Mouse (Mus musculus) lung, embryonic 16.5 days (tissue): ENCODE results near the gene 4931428F04Rik. TPM values are rescaled to one million over a fixed set of nuclear protein-coding genes. Genes with fewer than 3 reads are reported as not detected.

Source experiments
- ATAC-seq: fragments of 200-750 bp; cut with Nextera tagmentation; 2 replicates; pipeline ENCODE4 v1.8.0; 2017; ENCODE audit warnings: low read depth, mild to moderate bottlenecking, moderate library complexity
- H3K27ac ChIP-seq: fragments of 300-500 bp; sonication (generic); 2 replicates; pipeline ENCODE4 v1.5.1; 2014; ENCODE audit warnings: mild to moderate bottlenecking, control low read depth, low read length
- H3K27me3 ChIP-seq: fragments of 300-500 bp; sonication (generic); 2 replicates; pipeline ENCODE4 v1.6.1; 2014; ENCODE audit warnings: low read depth, low read length, mixed read lengths; ENCODE audit not compliant: control insufficient read depth, insufficient read depth
- H3K36me3 ChIP-seq: fragments of 300-500 bp; sonication (generic); 2 replicates; pipeline ENCODE4 v1.6.1; 2014; ENCODE audit warnings: low read length; ENCODE audit not compliant: control insufficient read depth, insufficient read depth
- H3K4me1 ChIP-seq: fragments of 300-500 bp; sonication (generic); replicated peaks from 2 replicates; pipeline ENCODE4 v1.6.1; 2014; ENCODE audit warnings: low read length, mixed read lengths; ENCODE audit not compliant: control insufficient read depth, insufficient read depth
- H3K4me2 ChIP-seq: fragments of 300-500 bp; sonication (generic); 2 replicates; pipeline ENCODE4 v1.6.1; 2014; ENCODE audit warnings: low read depth, low read length, control low read depth
- H3K4me3 ChIP-seq: fragments of 300-500 bp; sonication (generic); 2 replicates; pipeline ENCODE4 v1.5.1; 2014; ENCODE audit warnings: mild to moderate bottlenecking, low read length, control low read depth
- H3K9ac ChIP-seq: fragments of 300-500 bp; sonication (generic); 2 replicates; pipeline ENCODE4 v1.6.1; 2014; ENCODE audit warnings: low read length, control low read depth
- H3K9me3 ChIP-seq: fragments of 300-500 bp; sonication (generic); 2 replicates; pipeline ENCODE4 v1.6.1; 2016; ENCODE audit warnings: low read length; ENCODE audit not compliant: control insufficient read depth
- WGBS: fragments of 180-500 bp; shearing (Covaris S2); extraction: QIAGEN DNeasy Blood & Tissue Kit; methylation state at CpG from one replicate; pipeline ENCODE4 v1.1.7; 2014; 5-methylcytosine and 5-hydroxymethylcytosine counted together
- polyA plus RNA-seq: library from polyadenylated mRNA; unstranded; fragments of >200 nt; fragmentation: Nextera tagmentation; extraction: Ambion mirVana; gene quantifications from 2 replicates; pipeline ENCODE4 v1.2.1, GENCODE M21; 2015

Gene 4931428F04Rik
- 8.3 and 9.5 TPM in 2 replicates for polyA plus RNA-seq

DNA sequence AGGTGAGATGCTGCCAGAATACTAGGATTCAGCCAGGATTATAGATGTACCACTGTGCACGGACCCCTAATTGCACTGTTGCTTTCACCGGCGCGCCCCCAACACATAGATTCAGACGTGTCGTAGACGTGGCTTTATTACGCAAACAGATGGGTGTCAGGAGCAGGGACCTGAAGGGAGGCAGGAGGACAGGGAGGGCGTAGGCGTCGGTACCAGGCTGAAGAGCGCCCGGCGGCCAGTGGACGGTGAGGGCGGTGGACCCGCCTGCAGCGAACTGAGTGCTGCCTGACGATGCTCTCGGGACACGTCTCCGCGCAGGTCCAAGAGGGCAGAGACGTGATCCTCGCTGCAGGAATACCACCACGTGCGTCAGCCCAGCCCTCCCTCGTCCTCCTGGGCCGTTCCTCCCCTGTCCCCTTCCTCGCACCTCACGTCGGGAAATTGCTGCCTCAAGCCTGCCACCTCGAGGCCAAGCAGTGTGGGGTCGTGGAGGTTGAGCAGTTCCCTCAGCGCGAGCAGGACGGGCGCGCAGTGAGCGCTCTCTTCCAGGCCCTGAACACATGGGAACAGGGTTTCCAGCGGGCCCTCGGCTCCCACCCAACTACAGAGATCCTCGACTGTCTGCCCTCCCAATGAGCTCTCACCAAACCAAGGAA lies at the start of gene 4931428F04Rik:
TSS of gene 4931428F04Rik (minus strand) at position 60 of the 656 bp plus-strand sequence.
- Histone ChIP-seq H3K27me3 (peaks cover 7% of the 10 kb centered on the region), H3K27ac (peak within 1 kb of the TSS; percentile 82), H3K4me3 (peak within 1 kb of the TSS; percentile 56), H3K9ac (peak within 1 kb of the TSS; percentile 65), H3K4me1 (peaks cover 24% of the 10 kb centered on the region), H3K4me2 (peak within 1 kb of the TSS; percentile 63), H3K36me3 (no peaks in the 10 kb centered on the region), H3K9me3 (no peaks in the 10 kb centered on the region)
- WGBS: 2% methylated on average over 43 of the region's 43 CpGs
- ATAC-seq: peak; percentile 40

DNA sequence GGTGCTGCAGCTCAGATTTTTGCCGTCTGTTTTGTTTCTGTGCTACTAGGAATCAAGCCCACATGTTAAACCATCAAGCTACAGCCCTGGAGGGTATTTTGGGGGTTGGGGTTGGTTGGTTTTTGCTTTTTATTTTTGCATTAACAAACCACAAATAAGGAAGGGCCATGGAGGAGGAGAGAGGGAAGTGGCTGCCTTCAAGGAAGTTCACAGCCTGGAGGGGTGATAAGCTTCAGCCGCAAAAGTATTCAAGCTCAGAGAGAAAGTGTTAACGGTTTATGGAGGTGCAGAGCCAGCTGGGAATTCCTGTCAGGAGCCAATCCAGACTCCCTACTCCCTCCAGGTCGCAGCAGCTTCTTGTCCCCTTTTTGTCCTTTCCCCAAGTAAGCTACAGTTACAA lies 49.3 kb upstream of the 4931428F04Rik start:
- H3K4me1 ChIP-seq: peaks cover 47% of the 10 kb centered on the region
- no peak for ATAC-seq
- WGBS: 24% methylated on average over 4 of the region's 4 CpGs
- H3K36me3 ChIP-seq: peaks cover 50% of the 10 kb centered on the region
- H3K9me3 ChIP-seq: no peaks in the 10 kb centered on the region
- no peak overlapping the region for H3K4me2 ChIP-seq
- no peak overlapping the region for H3K4me3 ChIP-seq
- no peaks in the 10 kb centered on the region for H3K27me3 ChIP-seq
- H3K27ac ChIP-seq: peak overlapping the region; percentile 94
- H3K9ac ChIP-seq: peak overlapping the region; percentile 5; the same call in 1 of the 2 replicates

DNA sequence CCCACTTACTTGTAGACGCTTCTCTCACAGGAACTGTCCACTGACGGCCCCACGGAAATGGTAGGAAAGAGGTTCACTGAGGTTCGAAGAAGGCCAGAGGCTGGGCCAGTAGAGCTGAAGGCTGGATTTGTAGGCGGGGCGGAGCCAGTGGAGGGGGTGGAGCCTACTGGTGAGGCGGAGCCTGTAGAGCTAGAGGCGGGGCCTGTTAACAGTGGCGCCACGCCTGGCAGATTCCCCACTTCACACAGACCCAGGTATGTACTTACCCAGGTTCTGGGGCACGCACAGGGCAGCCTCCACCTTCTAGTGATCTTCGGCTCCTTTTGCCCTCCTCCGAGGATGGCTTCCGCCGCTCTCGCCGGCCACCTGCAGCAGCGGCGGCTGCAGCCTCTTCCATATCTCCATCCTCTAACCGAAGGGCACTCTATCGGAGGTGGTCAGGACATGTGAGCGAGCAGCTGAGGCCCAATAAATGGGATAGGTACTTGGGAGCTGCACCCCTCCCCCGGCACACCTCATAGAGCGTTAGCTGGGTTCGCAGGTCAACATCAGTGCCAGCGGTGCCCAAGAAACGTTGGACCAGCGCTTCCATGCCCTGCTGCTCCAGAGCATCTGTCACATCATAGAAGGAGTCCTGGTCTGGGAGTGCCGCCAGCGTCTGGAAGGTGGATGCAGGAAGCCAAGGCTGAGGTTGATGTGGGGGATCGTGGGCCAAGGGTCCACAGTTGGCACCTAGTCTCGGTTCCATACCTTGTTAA lies 46.9 kb upstream of the 4931428F04Rik start:
- no peaks in the 10 kb centered on the region for H3K9me3 ChIP-seq
- ATAC-seq: no peak
- no peak overlapping the region for H3K27ac ChIP-seq
- no peaks in the 10 kb centered on the region for H3K27me3 ChIP-seq
- no peak overlapping the region for H3K4me2 ChIP-seq
- H3K4me1 ChIP-seq: peaks cover 28% of the 10 kb centered on the region
- WGBS: 70% methylated on average over 32 of the region's 32 CpGs
- no peak overlapping the region for H3K4me3 ChIP-seq
- H3K36me3 ChIP-seq: peaks cover 63% of the 10 kb centered on the region
- H3K9ac ChIP-seq: no peak overlapping the region

GRCm38 (mm10) chr8:105332523-105332922 lies 42.9 kb upstream of the 4931428F04Rik start:
- Histone ChIP-seq H3K9ac (no peak overlapping the region), H3K4me2 (no peak overlapping the region), H3K4me1 (peaks cover 3% of the 10 kb centered on the region), H3K27me3 (no peaks in the 10 kb centered on the region), H3K36me3 (peaks cover 88% of the 10 kb centered on the region), H3K27ac (peak overlapping the region; percentile 28), H3K4me3 (no peak overlapping the region), H3K9me3 (no peaks in the 10 kb centered on the region)
- 44% methylated on average over 2 of the region's 2 CpGs for WGBS
- ATAC-seq: no peak

- Histone ChIP-seq H3K27ac (peak overlapping the region; percentile 28; the same call in 1 of the 2 replicates), H3K4me2 (no peak overlapping the region), H3K9me3 (no peaks in the 10 kb centered on the region), H3K4me1 (peaks cover 9% of the 10 kb centered on the region), H3K36me3 (peaks cover 82% of the 10 kb centered on the region), H3K9ac (no peak overlapping the region), H3K4me3 (no peak overlapping the region), H3K27me3 (no peaks in the 10 kb centered on the region)
- ATAC-seq: no peak
- 94% methylated on average over 9 of the region's 9 CpGs for WGBS
These were observed 42.3 kb upstream of the 4931428F04Rik start for GRCm38 (mm10) chr8:105331931-105332330.

GRCm38 (mm10) chr8:105331469-105331868 lies 41.8 kb upstream of the 4931428F04Rik start:
- no peaks in the 10 kb centered on the region for H3K9me3 ChIP-seq
- no peak overlapping the region for H3K4me2 ChIP-seq
- no peak overlapping the region for H3K9ac ChIP-seq
- no peak overlapping the region for H3K27ac ChIP-seq
- 89% methylated on average over 22 of the region's 22 CpGs for WGBS
- H3K4me3 ChIP-seq: no peak overlapping the region
- ATAC-seq: no peak
- peaks cover 10% of the 10 kb centered on the region for H3K4me1 ChIP-seq
- peaks cover 77% of the 10 kb centered on the region for H3K36me3 ChIP-seq
- H3K27me3 ChIP-seq: no peaks in the 10 kb centered on the region

GRCm38 (mm10) chr8:105330325-105330724 lies 40.7 kb upstream of the 4931428F04Rik start:
- H3K9me3 ChIP-seq: no peaks in the 10 kb centered on the region
- no peak overlapping the region for H3K27ac ChIP-seq
- ATAC-seq: no peak
- H3K36me3 ChIP-seq: peaks cover 67% of the 10 kb centered on the region
- H3K4me2 ChIP-seq: no peak overlapping the region
- no peak overlapping the region for H3K4me3 ChIP-seq
- no peak overlapping the region for H3K9ac ChIP-seq
- H3K27me3 ChIP-seq: no peaks in the 10 kb centered on the region
- 88% methylated on average over 12 of the region's 12 CpGs for WGBS
- peaks cover 12% of the 10 kb centered on the region for H3K4me1 ChIP-seq

- Histone ChIP-seq H3K4me3 (peak overlapping the region; percentile 67), H3K9me3 (no peaks in the 10 kb centered on the region), H3K4me2 (peak overlapping the region; percentile 86), H3K9ac (peak overlapping the region; percentile 78), H3K36me3 (peaks cover 40% of the 10 kb centered on the region), H3K4me1 (peaks cover 18% of the 10 kb centered on the region), H3K27me3 (no peaks in the 10 kb centered on the region), H3K27ac (peak overlapping the region; percentile 91)
- WGBS: 35% methylated on average over 6 of the region's 6 CpGs
- no peak for ATAC-seq
These were observed 37.3 kb upstream of the 4931428F04Rik start for GRCm38 (mm10) chr8:105326968-105327367.

DNA sequence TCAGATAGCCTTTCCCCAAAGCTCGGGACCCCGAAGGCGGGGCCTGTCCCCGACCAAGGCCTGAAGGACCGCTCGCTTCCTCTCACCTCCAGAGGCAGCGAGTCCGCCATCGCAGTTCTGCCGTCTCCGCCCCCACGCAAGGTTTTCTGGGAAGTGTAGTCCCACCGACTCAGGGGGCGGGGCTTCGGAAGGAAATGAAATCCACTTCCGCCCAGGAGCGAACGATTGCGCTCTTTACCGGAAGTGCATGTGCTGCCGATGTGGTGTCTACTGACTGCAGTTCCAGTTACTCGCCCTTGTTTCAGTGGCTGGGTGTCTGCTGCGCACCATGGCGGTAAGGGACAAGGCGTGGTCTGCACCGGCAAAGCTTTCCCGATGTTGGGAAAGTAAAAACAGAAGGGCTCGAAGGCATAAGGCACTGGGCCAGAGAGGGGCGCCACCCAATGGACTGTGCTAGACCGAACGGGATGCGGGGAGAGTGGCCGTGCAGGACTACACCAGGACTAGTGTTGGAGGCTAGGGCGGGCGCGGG lies 36.5 kb upstream of the 4931428F04Rik start, which contains the start of the genes Lrrc29 and Tmem208:
TSS of gene Lrrc29 (minus strand) at position 138 of the 532 bp plus-strand sequence.
TSS of gene Tmem208 (plus strand) at position 214 of the 532 bp plus-strand sequence.
- H3K9ac ChIP-seq: peak within 1 kb of the TSS; percentile 78
- no peaks in the 10 kb centered on the region for H3K27me3 ChIP-seq
- H3K27ac ChIP-seq: peak within 1 kb of the TSS; percentile 91
- peak within 1 kb of the TSS; percentile 67 for H3K4me3 ChIP-seq
- no peaks in the 10 kb centered on the region for H3K9me3 ChIP-seq
- ATAC-seq: peak; percentile 93
- peaks cover 33% of the 10 kb centered on the region for H3K36me3 ChIP-seq
- H3K4me1 ChIP-seq: peaks cover 18% of the 10 kb centered on the region
- H3K4me2 ChIP-seq: peak within 1 kb of the TSS; percentile 86
- WGBS: under 1% methylated on average over 36 of the region's 36 CpGs
